Mouse (Mus musculus): ENCODE measurements around the gene Erbb4. TPM values are rescaled to one million over a fixed set of nuclear protein-coding genes. Genes with fewer than 3 reads are reported as not detected.

The Erbb4 gene
- polyA plus RNA-seq, 1 experiment from 2014 or later = 0.01 TPM

GRCm38 (mm10) chr1:69023157-69023925 lies 84.5 kb downstream of the Erbb4 start:
- ATAC-seq (ENCODE audit: insufficient read depth) = no peak
- Histone ChIP-seq H3K9me3 (replicated peaks) (no peaks in the 10 kb centered on the region), H3K27me3 (no peaks in the 10 kb centered on the region), H3K4me3 (replicated peaks) (no peak overlapping the region), H3K9ac (no peak overlapping the region), H3K27ac (replicated peaks) (no peak overlapping the region), H3K4me1 (replicated peaks) (no peaks in the 10 kb centered on the region), H3K4me2 (no peak overlapping the region), H3K36me3 (replicated peaks) (no peaks in the 10 kb centered on the region)
- WGBS (ENCODE audit: insufficient replicate concordance) = 60% methylated on average over 4 of the region's 4 CpGs

GRCm38 (mm10) chr1:69009800-69010505 lies 97.9 kb downstream of the Erbb4 start:
- H3K27me3 ChIP-seq = no peaks in the 10 kb centered on the region
- H3K9ac ChIP-seq = no peak overlapping the region
- no peaks in the 10 kb centered on the region for H3K36me3 ChIP-seq (replicated peaks)
- no peak for ATAC-seq (ENCODE audit: insufficient read depth)
- no peak overlapping the region for H3K4me2 ChIP-seq
- H3K27ac ChIP-seq (replicated peaks) = no peak overlapping the region
- WGBS (ENCODE audit: insufficient replicate concordance) = 60% methylated on average over 5 of the region's 5 CpGs
- H3K4me3 ChIP-seq (replicated peaks) = no peak overlapping the region
- no peaks in the 10 kb centered on the region for H3K4me1 ChIP-seq (replicated peaks)
- no peaks in the 10 kb centered on the region for H3K9me3 ChIP-seq (replicated peaks)

- Histone ChIP-seq H3K27me3 (no peaks in the 10 kb centered on the region), H3K9ac (no peak overlapping the region), H3K4me2 (no peak overlapping the region), H3K36me3 (replicated peaks) (no peaks in the 10 kb centered on the region), H3K4me1 (replicated peaks) (no peaks in the 10 kb centered on the region), H3K27ac (replicated peaks) (no peak overlapping the region), H3K9me3 (replicated peaks) (no peaks in the 10 kb centered on the region), H3K4me3 (replicated peaks) (no peak overlapping the region)
- 37% methylated on average over 3 of the region's 3 CpGs for WGBS (ENCODE audit: insufficient replicate concordance)
- ATAC-seq (ENCODE audit: insufficient read depth) = no peak
These were observed 106.5 kb downstream of the Erbb4 start for GRCm38 (mm10) chr1:69001371-69001770.

GRCm38 (mm10) chr1:68979251-68979650 lies 128.6 kb downstream of the Erbb4 start:
- Histone ChIP-seq H3K4me3 (replicated peaks) (no peak overlapping the region), H3K36me3 (replicated peaks) (no peaks in the 10 kb centered on the region), H3K9me3 (replicated peaks) (no peaks in the 10 kb centered on the region), H3K4me2 (no peak overlapping the region), H3K27me3 (no peaks in the 10 kb centered on the region), H3K9ac (no peak overlapping the region), H3K4me1 (replicated peaks) (no peaks in the 10 kb centered on the region), H3K27ac (replicated peaks) (no peak overlapping the region)
- ATAC-seq (ENCODE audit: insufficient read depth) = no peak
- 50% methylated on average over 2 of the region's 2 CpGs for WGBS (ENCODE audit: insufficient replicate concordance)

GRCm38 (mm10) chr1:68978571-68978970 lies 129.3 kb downstream of the Erbb4 start:
- Histone ChIP-seq H3K4me1 (replicated peaks) (no peaks in the 10 kb centered on the region), H3K9me3 (replicated peaks) (no peaks in the 10 kb centered on the region), H3K4me2 (no peak overlapping the region), H3K4me3 (replicated peaks) (no peak overlapping the region), H3K27me3 (no peaks in the 10 kb centered on the region), H3K9ac (no peak overlapping the region), H3K36me3 (replicated peaks) (no peaks in the 10 kb centered on the region), H3K27ac (replicated peaks) (no peak overlapping the region)
- no peak for ATAC-seq (ENCODE audit: insufficient read depth)
- WGBS (ENCODE audit: insufficient replicate concordance) = 56% methylated on average over 3 of the region's 3 CpGs

GRCm38 (mm10) chr1:68973355-68974127 lies 134.3 kb downstream of the Erbb4 start:
- no peak overlapping the region for H3K9ac ChIP-seq
- H3K4me1 ChIP-seq (replicated peaks) = no peaks in the 10 kb centered on the region
- H3K9me3 ChIP-seq (replicated peaks) = no peaks in the 10 kb centered on the region
- no peaks in the 10 kb centered on the region for H3K27me3 ChIP-seq
- whole genome bisulfite sequencing (ENCODE audit: insufficient replicate concordance) = 66% methylated on average over 5 of the region's 5 CpGs
- H3K27ac ChIP-seq (replicated peaks) = no peak overlapping the region
- no peaks in the 10 kb centered on the region for H3K36me3 ChIP-seq (replicated peaks)
- ATAC-seq (ENCODE audit: insufficient read depth) = no peak
- no peak overlapping the region for H3K4me3 ChIP-seq (replicated peaks)
- no peak overlapping the region for H3K4me2 ChIP-seq

- Histone ChIP-seq H3K4me2 (no peak overlapping the region), H3K27ac (replicated peaks) (no peak overlapping the region), H3K4me1 (replicated peaks) (no peaks in the 10 kb centered on the region), H3K27me3 (no peaks in the 10 kb centered on the region), H3K36me3 (replicated peaks) (no peaks in the 10 kb centered on the region), H3K9me3 (replicated peaks) (no peaks in the 10 kb centered on the region), H3K9ac (no peak overlapping the region), H3K4me3 (replicated peaks) (no peak overlapping the region)
- no peak for ATAC-seq (ENCODE audit: insufficient read depth)
These were observed 143.7 kb downstream of the Erbb4 start for GRCm38 (mm10) chr1:68964127-68964526.

GRCm38 (mm10) chr1:68961365-68962116 lies 146.3 kb downstream of the Erbb4 start:
- Histone ChIP-seq H3K27me3 (no peaks in the 10 kb centered on the region), H3K4me1 (replicated peaks) (no peaks in the 10 kb centered on the region), H3K9ac (no peak overlapping the region), H3K9me3 (replicated peaks) (no peaks in the 10 kb centered on the region), H3K27ac (replicated peaks) (no peak overlapping the region), H3K36me3 (replicated peaks) (no peaks in the 10 kb centered on the region), H3K4me2 (no peak overlapping the region), H3K4me3 (replicated peaks) (no peak overlapping the region)
- 51% methylated on average over 2 of the region's 2 CpGs for WGBS (ENCODE audit: insufficient replicate concordance)
- no peak for ATAC-seq (ENCODE audit: insufficient read depth)

GRCm38 (mm10) chr1:68956766-68957533 lies 150.9 kb downstream of the Erbb4 start:
- Histone ChIP-seq H3K9ac (no peak overlapping the region), H3K27me3 (no peaks in the 10 kb centered on the region), H3K4me1 (replicated peaks) (no peaks in the 10 kb centered on the region), H3K4me2 (no peak overlapping the region), H3K27ac (replicated peaks) (no peak overlapping the region), H3K36me3 (replicated peaks) (no peaks in the 10 kb centered on the region), H3K4me3 (replicated peaks) (no peak overlapping the region), H3K9me3 (replicated peaks) (no peaks in the 10 kb centered on the region)
- 29% methylated on average over 4 of the region's 4 CpGs for WGBS (ENCODE audit: insufficient replicate concordance)
- ATAC-seq (ENCODE audit: insufficient read depth) = no peak

GRCm38 (mm10) chr1:68955482-68955881 lies 152.4 kb downstream of the Erbb4 start:
- Histone ChIP-seq H3K9me3 (replicated peaks) (no peaks in the 10 kb centered on the region), H3K9ac (no peak overlapping the region), H3K4me1 (replicated peaks) (no peaks in the 10 kb centered on the region), H3K4me2 (no peak overlapping the region), H3K27ac (replicated peaks) (no peak overlapping the region), H3K4me3 (replicated peaks) (no peak overlapping the region), H3K36me3 (replicated peaks) (no peaks in the 10 kb centered on the region), H3K27me3 (no peaks in the 10 kb centered on the region)
- no peak for ATAC-seq (ENCODE audit: insufficient read depth)
- 49% methylated on average over 2 of the region's 2 CpGs for WGBS (ENCODE audit: insufficient replicate concordance)

Data from liver, embryonic 15.5 days (tissue).